Mouse (Mus musculus) liver, embryonic 14.5 days (tissue): ENCODE data around the gene Utrn. TPM values are rescaled to one million over a fixed set of nuclear protein-coding genes. Genes with fewer than 3 reads are reported as not detected.

Experiments
- ATAC-seq: fragments of 200-750 bp; cut with Nextera tagmentation; 2 replicates; pipeline ENCODE4 v1.8.0; 2017; ENCODE audit warnings: moderate number of reproducible peaks, mild to moderate bottlenecking, moderate library complexity; ENCODE audit not compliant: insufficient read depth
- DNase-seq, 3 experiments: peaks; one replicate each; pipeline ENCODE4 v3.0.0-alpha.2; 2012 to 2013; ENCODE audit warnings: low read depth in 3 of 3, low spot score in 3 of 3
- H3K27ac ChIP-seq: fragments of 300-500 bp; sonication (generic); 2 replicates; pipeline ENCODE4 v1.5.1; 2014; ENCODE audit warnings: moderate library complexity, mild to moderate bottlenecking, control low read depth, inconsistent platforms
- H3K27me3 ChIP-seq: fragments of 300-500 bp; sonication (generic); 2 replicates; pipeline ENCODE4 v1.6.1; 2014; ENCODE audit warnings: mild to moderate bottlenecking, low read length, moderate library complexity; ENCODE audit not compliant: control insufficient read depth, insufficient read depth
- H3K36me3 ChIP-seq: fragments of 300-500 bp; sonication (generic); replicated peaks from 2 replicates; pipeline ENCODE4 v1.6.1; 2014; ENCODE audit warnings: low read depth; ENCODE audit not compliant: control insufficient read depth, insufficient read depth
- H3K4me1 ChIP-seq, 2 experiments: fragments of 200-500 bp in 1 of 2; fragments of 300-500 bp in 1 of 2; sonication (generic) in 1 of 2; replicated peaks; 2 replicates each; pipeline ENCODE4 v1.6.1; 2012 to 2014; ENCODE audit warnings: antibody characterized with exemption in 1 of 2, inconsistent platforms in 1 of 2, low read length in 1 of 2; ENCODE audit not compliant: control insufficient read depth in 2 of 2, insufficient read depth in 2 of 2
- H3K4me2 ChIP-seq: fragments of 300-500 bp; sonication (generic); 2 replicates; pipeline ENCODE4 v1.6.1; 2014; ENCODE audit warnings: low read depth, mild to moderate bottlenecking, control low read depth, moderate library complexity
- H3K4me3 ChIP-seq, 2 experiments: fragments of 200-500 bp in 1 of 2; fragments of 300-500 bp in 1 of 2; sonication (generic) in 1 of 2; 2 replicates each; pipeline ENCODE4 v1.5.1; 2012 to 2014; ENCODE audit warnings: low read depth in 2 of 2, low read length in 2 of 2, mild to moderate bottlenecking in 2 of 2, control low read depth in 1 of 2, inconsistent platforms in 1 of 2, moderate library complexity in 1 of 2; ENCODE audit not compliant: insufficient read depth in 1 of 2
- H3K9ac ChIP-seq: fragments of 300-500 bp; sonication (generic); replicated peaks from 2 replicates; pipeline ENCODE4 v1.6.1; 2014; ENCODE audit warnings: mild to moderate bottlenecking, control low read depth, moderate library complexity
- H3K9me3 ChIP-seq: fragments of 300-500 bp; sonication (generic); 2 replicates; pipeline ENCODE4 v1.6.1; 2016; ENCODE audit warnings: low read length, mixed read lengths; ENCODE audit not compliant: control insufficient read depth
- CTCF ChIP-seq: IDR thresholded peaks from 2 replicates; pipeline ENCODE4 v1.5.1; 2016; ENCODE audit warnings: antibody characterized with exemption, low read depth, control low read depth
- EP300 ChIP-seq: IDR thresholded peaks from 2 replicates; pipeline ENCODE4 v1.6.1; 2016; ENCODE audit warnings: antibody characterized with exemption, low read depth
- WGBS: fragments of 180-500 bp; shearing (Covaris S2); extraction: QIAGEN DNeasy Blood & Tissue Kit; methylation state at CpG from one replicate; pipeline ENCODE4 v1.1.7; 2014; ENCODE audit not compliant: insufficient replicate concordance; 5-methylcytosine and 5-hydroxymethylcytosine counted together
- polyA plus RNA-seq, 2 experiments: library from polyadenylated mRNA; depleted of rRNA in 1 of 2; stranded (reverse) in 1 of 2; unstranded in 1 of 2; fragments of >200 nt; fragmentation: Nextera tagmentation in 1 of 2; extraction: Ambion mirVana in 1 of 2; gene quantifications; 2 replicates each; pipeline versions ENCODE4 v1.2.1 to v1.2.3; 2012 to 2014

The Utrn gene
- polyA plus RNA-seq, 2 experiments, result 2.7 to 4.4 TPM

DNA sequence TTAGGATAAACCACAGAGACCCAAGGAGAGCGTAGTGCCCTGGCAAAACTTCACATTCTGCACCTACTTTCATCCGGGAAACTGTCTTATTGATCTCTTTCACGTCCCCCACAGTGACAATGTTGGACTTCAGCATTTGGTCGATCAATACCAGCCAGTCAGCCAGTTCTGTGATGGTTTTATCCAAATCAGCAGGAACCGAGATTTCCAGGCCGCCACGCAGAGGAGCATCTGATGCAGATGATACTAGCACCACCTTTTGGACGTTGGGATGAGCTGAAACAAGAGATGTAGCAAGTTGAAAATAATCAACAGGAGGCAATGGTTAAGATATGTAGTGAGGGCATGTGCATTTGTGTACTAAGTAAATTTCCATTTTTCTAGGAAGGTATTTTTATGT is 225.8 kb downstream of the Utrn start:
- 63% methylated on average over 8 of the region's 8 CpGs for WGBS
- no peak for DNase-seq
- Histone ChIP-seq H3K9me3 (no peaks in the 10 kb centered on the region), H3K4me3 (no peak overlapping the region), H3K27ac (no peak overlapping the region), H3K9ac (no peak overlapping the region), H3K27me3 (no peaks in the 10 kb centered on the region), H3K4me1 (no peaks in the 10 kb centered on the region), H3K36me3 (no peaks in the 10 kb centered on the region), H3K4me2 (no peak overlapping the region)
- ATAC-seq, result 0 out of 2 replicates have a peak, but pooled peaks have one; percentile 35
- TF ChIP-seq CTCF (no peak; the same call in 1 of the 2 replicates), EP300 (no peak)

GRCm38 (mm10) chr10:12639638-12640037 is 229.5 kb downstream of the Utrn start:
- Histone ChIP-seq H3K4me2 (no peak overlapping the region), H3K27me3 (no peaks in the 10 kb centered on the region), H3K36me3 (no peaks in the 10 kb centered on the region), H3K4me1 (no peaks in the 10 kb centered on the region), H3K9ac (no peak overlapping the region), H3K9me3 (no peaks in the 10 kb centered on the region), H3K4me3 (no peak overlapping the region), H3K27ac (no peak overlapping the region)
- 68% methylated on average over 4 of the region's 4 CpGs for WGBS
- TF ChIP-seq CTCF (no peak), EP300 (no peak)
- DNase-seq (no peak), ATAC-seq (no peak)

- H3K4me1 ChIP-seq, result no peaks in the 10 kb centered on the region
- no peak overlapping the region for H3K4me2 ChIP-seq
- no peak overlapping the region for H3K27ac ChIP-seq
- no peak for ATAC-seq
- WGBS, result 70% methylated on average over 4 of the region's 4 CpGs
- H3K36me3 ChIP-seq, result no peaks in the 10 kb centered on the region
- no peaks in the 10 kb centered on the region for H3K27me3 ChIP-seq
- no peak for DNase-seq
- TF ChIP-seq EP300, result no peak
- no peak overlapping the region for H3K4me3 ChIP-seq
- no peak overlapping the region for H3K9ac ChIP-seq
- H3K9me3 ChIP-seq, result no peaks in the 10 kb centered on the region
Measured at GRCm38 (mm10) chr10:12633965-12634364, 235.2 kb downstream of the Utrn start.

DNA sequence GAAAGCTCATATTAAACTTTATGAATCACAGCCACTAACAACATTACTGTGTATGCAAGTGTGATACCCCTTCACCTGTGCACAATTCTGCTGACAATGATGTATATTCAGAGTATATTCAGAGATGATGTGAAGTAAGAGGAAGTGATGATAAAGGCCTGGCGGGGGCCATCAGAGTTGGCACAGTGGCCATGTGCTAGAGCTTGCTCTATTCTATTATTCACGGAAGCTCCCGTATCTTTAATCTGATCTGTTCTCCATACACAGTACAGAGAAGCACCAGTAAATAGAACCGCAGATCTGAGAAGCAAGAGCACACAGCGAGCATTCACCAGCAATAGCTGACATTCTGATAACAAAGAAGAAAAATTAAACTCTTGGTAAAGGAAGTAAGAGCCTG is 238.2 kb downstream of the Utrn start:
- ATAC-seq, result no peak
- no peak overlapping the region for H3K4me2 ChIP-seq
- no peak overlapping the region for H3K27ac ChIP-seq
- H3K36me3 ChIP-seq, result no peaks in the 10 kb centered on the region
- 68% methylated on average over 5 of the region's 5 CpGs for WGBS
- no peaks in the 10 kb centered on the region for H3K4me1 ChIP-seq
- H3K9me3 ChIP-seq, result no peaks in the 10 kb centered on the region
- TF ChIP-seq EP300, result no peak
- TF ChIP-seq CTCF, result no peak
- DNase-seq, result no peak
- no peaks in the 10 kb centered on the region for H3K27me3 ChIP-seq
- H3K4me3 ChIP-seq, result no peak overlapping the region
- H3K9ac ChIP-seq, result no peak overlapping the region

DNA sequence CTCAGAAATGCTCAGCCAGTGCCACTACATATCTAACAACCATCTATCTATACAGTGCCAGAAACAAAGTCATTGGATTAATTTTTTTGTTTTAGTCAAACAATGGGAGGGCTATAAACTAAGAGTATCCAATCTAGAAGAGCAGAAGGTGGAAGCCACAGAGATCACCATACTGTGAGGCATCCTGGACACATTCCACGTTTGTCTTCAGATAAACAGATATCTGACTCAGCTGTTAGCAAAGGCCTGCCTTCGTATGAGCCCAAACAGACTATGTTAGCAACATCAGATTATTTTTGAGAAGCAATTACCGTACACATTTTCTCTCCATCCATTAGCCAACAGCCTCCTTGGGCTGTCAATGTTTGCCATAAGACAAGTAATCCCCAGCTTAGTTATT is 250.8 kb downstream of the Utrn start:
- no peaks in the 10 kb centered on the region for H3K27me3 ChIP-seq
- no peaks in the 10 kb centered on the region for H3K4me1 ChIP-seq
- DNase-seq (no peak), ATAC-seq (no peak)
- no peak overlapping the region for H3K9ac ChIP-seq
- H3K9me3 ChIP-seq, result no peaks in the 10 kb centered on the region
- no peak overlapping the region for H3K27ac ChIP-seq
- H3K4me3 ChIP-seq, result no peak overlapping the region
- no peak overlapping the region for H3K4me2 ChIP-seq
- TF ChIP-seq EP300 (no peak), CTCF (no peak)
- WGBS, result 33% methylated on average over 3 of the region's 3 CpGs
- H3K36me3 ChIP-seq, result no peaks in the 10 kb centered on the region
